Mouse (Mus musculus): ENCODE data around the gene Mvk. TPM values are rescaled to one million over a fixed set of nuclear protein-coding genes. Genes with fewer than 3 reads are reported as not detected.

Mvk gene
- polyA plus RNA-seq, 1 experiment: 6.7 TPM

DNA sequence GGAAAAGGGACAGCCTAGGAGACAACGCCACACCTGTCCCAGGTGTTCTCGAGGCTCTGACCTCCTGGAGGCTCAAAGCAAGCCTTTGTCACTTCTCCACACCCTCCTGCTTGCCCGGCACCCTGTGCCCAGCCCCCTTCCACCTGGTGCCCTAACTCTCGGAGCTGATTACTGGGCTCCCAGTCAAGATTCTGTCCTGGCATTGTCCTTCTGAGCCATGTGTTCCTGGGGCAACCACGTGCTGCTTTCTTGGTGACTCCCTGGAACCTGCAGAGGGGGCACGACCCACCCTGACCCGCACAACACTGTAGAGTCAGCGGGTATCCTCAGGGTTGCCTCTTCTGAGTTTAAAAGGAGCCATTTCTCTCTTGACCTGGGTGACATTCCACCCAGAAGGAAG, 9.7 kb upstream of the Mvk start:
- Histone ChIP-seq H3K4me1 (ENCODE audit: control insufficient read depth, insufficient read depth, low read length) (no peaks in the 10 kb centered on the region), H3K4me3 (replicated peaks; ENCODE audit: control insufficient read depth, low read depth, low read length) (no peak overlapping the region), H3K27ac (ENCODE audit: control insufficient read depth, insufficient read depth, low read depth, low read length, poor library complexity) (no peak overlapping the region)
- 79% methylated on average over 8 of the region's 8 CpGs for WGBS
- TF ChIP-seq CTCF (IDR thresholded peaks at IDR 0.05; ENCODE audit: control insufficient read depth, insufficient read depth, low read length) (no peak), POLR2A (IDR thresholded peaks at IDR 0.05; ENCODE audit: borderline replicate concordance, control insufficient read depth, low read depth, low read length) (no peak)

DNA sequence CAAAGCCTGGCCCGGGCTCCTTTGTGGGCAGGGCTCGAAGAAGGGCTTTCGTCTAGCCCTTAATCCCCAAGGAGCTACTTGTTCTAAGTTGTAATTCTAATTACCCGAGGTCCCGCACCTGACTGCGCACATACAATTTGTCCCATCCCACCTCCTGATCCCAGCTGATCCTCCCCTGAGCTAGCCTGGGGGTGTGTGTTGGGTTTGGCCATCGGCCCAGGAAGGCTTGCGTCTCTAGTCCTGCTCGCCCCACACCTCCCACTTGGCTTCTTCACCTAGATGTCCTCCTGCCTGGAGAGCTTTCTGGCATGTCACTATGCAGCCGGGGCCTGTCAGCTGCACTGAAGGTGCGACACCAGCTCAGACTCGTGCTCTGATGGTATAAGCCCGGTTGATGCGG, 8.5 kb upstream of the Mvk start:
- Histone ChIP-seq H3K27ac (ENCODE audit: control insufficient read depth, insufficient read depth, low read depth, low read length, poor library complexity) (no peak overlapping the region), H3K4me1 (ENCODE audit: control insufficient read depth, insufficient read depth, low read length) (no peaks in the 10 kb centered on the region), H3K4me3 (replicated peaks; ENCODE audit: control insufficient read depth, low read depth, low read length) (no peak overlapping the region)
- 91% methylated on average over 14 of the region's 14 CpGs for WGBS
- no peak for TF ChIP-seq POLR2A (IDR thresholded peaks at IDR 0.05; ENCODE audit: borderline replicate concordance, control insufficient read depth, low read depth, low read length)
- TF ChIP-seq CTCF (IDR thresholded peaks at IDR 0.05; ENCODE audit: control insufficient read depth, insufficient read depth, low read length): no peak

DNA sequence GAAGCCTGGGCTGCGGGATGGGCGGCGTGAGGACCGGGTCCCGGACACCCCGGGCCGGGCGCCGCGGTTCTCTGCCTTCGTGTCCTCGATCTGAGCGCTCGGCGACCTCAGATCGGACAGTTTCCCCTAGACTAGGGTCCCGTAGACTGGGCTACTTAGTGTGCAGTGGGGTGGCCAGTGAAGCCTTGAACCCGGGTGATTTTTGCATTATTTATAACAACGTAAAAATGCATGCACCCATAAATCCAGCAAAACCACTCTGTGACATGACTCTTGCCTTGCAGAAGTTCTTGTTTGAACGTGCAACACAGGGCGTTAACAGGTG, 261 bp downstream of the Mvk start:
- under 1% methylated on average over 21 of the region's 21 CpGs for WGBS
- H3K4me1 ChIP-seq (ENCODE audit: control insufficient read depth, insufficient read depth, low read length): no peaks in the 10 kb centered on the region; the same call in 1 of the 2 replicates
- TF ChIP-seq CTCF (IDR thresholded peaks at IDR 0.05; ENCODE audit: control insufficient read depth, insufficient read depth, low read length) (no peak), POLR2A (IDR thresholded peaks at IDR 0.05; ENCODE audit: borderline replicate concordance, control insufficient read depth, low read depth, low read length) (no peak; the same call in 1 of the 2 replicates)
- H3K27ac ChIP-seq (ENCODE audit: control insufficient read depth, insufficient read depth, low read depth, low read length, poor library complexity): no peak overlapping the region; the same call in 1 of the 2 replicates
- peak overlapping the region; percentile 61 for H3K4me3 ChIP-seq (replicated peaks; ENCODE audit: control insufficient read depth, low read depth, low read length)

DNA sequence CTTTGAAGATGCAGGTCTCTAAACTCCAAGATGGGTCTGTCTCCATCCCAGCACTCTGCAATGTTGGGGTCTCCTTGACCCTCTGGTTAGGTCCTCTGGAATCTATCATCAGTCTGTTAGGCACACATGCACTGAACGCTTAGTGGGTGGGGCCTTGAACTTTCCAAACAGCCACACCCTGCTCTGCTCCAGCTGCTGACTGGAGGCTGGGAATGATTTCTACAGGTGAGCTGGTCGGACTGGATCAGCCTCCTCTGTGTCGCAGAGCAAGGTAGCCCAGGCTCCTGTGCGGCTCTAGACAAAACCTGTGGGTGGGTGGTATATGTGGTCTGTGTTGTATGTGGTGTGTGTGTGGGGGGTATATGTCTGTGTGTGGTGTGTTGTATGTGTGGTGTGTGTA, 4.9 kb downstream of the Mvk start:
- no peak for TF ChIP-seq CTCF (IDR thresholded peaks at IDR 0.05; ENCODE audit: control insufficient read depth, insufficient read depth, low read length)
- no peak for TF ChIP-seq POLR2A (IDR thresholded peaks at IDR 0.05; ENCODE audit: borderline replicate concordance, control insufficient read depth, low read depth, low read length)
- Histone ChIP-seq H3K4me1 (ENCODE audit: control insufficient read depth, insufficient read depth, low read length) (no peaks in the 10 kb centered on the region; the same call in 1 of the 2 replicates), H3K27ac (ENCODE audit: control insufficient read depth, insufficient read depth, low read depth, low read length, poor library complexity) (no peak overlapping the region), H3K4me3 (replicated peaks; ENCODE audit: control insufficient read depth, low read depth, low read length) (no peak overlapping the region)
- WGBS: 82% methylated on average over 4 of the region's 4 CpGs

DNA sequence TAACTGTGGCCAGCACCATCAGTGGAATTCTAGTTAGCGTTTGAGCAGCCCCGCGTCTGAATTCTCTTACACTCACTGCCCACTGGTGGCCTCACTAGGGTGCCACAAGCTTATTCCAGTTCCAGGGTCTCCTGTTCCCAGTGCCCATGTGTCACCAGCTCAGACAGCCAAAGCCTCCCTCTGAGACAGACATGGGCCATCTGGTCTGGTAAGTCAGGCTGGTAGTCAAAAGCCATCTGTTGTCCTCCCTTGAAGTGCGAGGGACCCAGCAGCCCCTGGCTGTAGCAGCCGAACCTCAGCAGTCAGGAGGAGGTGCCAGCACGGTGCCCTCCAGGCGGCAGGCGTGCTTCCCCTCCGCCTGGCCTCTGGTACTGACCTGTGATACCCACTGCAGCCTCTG, 12.2 kb downstream of the Mvk start:
- Histone ChIP-seq H3K27ac (ENCODE audit: control insufficient read depth, insufficient read depth, low read depth, low read length, poor library complexity) (no peak overlapping the region), H3K4me3 (replicated peaks; ENCODE audit: control insufficient read depth, low read depth, low read length) (no peak overlapping the region), H3K4me1 (ENCODE audit: control insufficient read depth, insufficient read depth, low read length) (no peaks in the 10 kb centered on the region)
- 84% methylated on average over 9 of the region's 9 CpGs for WGBS
- no peak for TF ChIP-seq POLR2A (IDR thresholded peaks at IDR 0.05; ENCODE audit: borderline replicate concordance, control insufficient read depth, low read depth, low read length)
- TF ChIP-seq CTCF (IDR thresholded peaks at IDR 0.05; ENCODE audit: control insufficient read depth, insufficient read depth, low read length): no peak

DNA sequence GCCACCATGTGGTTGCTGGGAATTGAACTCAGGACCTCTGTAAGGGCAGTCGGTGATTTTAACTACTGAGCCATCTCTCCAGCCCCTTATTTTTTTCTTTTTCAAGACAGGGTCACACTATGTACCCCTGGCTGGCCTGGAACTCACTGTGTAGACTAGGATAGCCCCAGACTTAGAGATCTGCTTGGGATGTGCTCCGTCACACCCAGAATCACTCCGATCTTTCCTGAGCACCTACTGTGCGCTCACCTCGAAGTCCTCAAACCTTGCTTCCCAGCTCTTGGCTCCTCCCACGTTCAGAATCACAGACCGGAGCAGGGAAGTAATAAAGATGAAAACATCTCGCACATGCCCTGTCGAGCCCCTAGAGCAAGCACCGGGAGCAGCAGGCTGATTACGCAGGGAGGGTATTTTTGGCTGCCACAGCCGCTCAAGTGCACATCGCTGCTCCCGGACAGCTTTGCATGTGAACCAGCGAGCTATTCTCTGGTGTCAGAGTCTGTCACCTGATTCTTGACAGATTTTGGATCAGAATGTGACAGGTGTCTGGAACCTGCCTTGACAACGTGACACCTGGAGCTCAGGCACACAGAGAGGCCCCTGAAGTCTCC, 13.0 kb downstream of the Mvk start:
- no peak overlapping the region for H3K27ac ChIP-seq (ENCODE audit: control insufficient read depth, insufficient read depth, low read depth, low read length, poor library complexity)
- H3K4me3 ChIP-seq (replicated peaks; ENCODE audit: control insufficient read depth, low read depth, low read length): no peak overlapping the region
- no peaks in the 10 kb centered on the region for H3K4me1 ChIP-seq (ENCODE audit: control insufficient read depth, insufficient read depth, low read length)
- TF ChIP-seq POLR2A (IDR thresholded peaks at IDR 0.05; ENCODE audit: borderline replicate concordance, control insufficient read depth, low read depth, low read length): no peak
- TF ChIP-seq CTCF (IDR thresholded peaks at IDR 0.05; ENCODE audit: control insufficient read depth, insufficient read depth, low read length): no peak
- 80% methylated on average over 16 of the region's 16 CpGs for WGBS

DNA sequence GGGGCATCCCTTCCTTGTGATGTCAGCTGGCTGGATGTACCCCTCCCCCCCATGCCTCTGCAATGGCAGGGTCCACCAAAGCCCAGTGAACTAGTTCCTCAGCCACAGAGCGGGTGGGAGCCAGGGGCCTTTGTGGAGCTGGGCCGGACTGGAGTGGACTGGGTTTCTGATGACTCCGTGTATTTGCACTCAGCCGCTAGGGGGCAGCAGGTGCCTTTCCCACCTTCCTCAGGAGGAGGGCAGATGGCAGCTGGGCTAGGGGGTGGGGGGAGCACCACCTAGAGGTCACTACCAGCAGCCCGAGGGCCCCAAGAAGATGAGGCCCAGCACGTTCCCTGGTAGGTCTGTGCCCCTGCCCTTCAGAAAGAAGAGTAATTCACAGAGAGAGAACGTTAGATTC, 17.2 kb downstream of the Mvk start:
- Histone ChIP-seq H3K27ac (ENCODE audit: control insufficient read depth, insufficient read depth, low read depth, low read length, poor library complexity) (no peak overlapping the region), H3K4me1 (ENCODE audit: control insufficient read depth, insufficient read depth, low read length) (no peaks in the 10 kb centered on the region), H3K4me3 (replicated peaks; ENCODE audit: control insufficient read depth, low read depth, low read length) (no peak overlapping the region)
- WGBS: 8% methylated on average over 7 of the region's 7 CpGs
- no peak for TF ChIP-seq POLR2A (IDR thresholded peaks at IDR 0.05; ENCODE audit: borderline replicate concordance, control insufficient read depth, low read depth, low read length)
- TF ChIP-seq CTCF (IDR thresholded peaks at IDR 0.05; ENCODE audit: control insufficient read depth, insufficient read depth, low read length): peak; percentile 91

DNA sequence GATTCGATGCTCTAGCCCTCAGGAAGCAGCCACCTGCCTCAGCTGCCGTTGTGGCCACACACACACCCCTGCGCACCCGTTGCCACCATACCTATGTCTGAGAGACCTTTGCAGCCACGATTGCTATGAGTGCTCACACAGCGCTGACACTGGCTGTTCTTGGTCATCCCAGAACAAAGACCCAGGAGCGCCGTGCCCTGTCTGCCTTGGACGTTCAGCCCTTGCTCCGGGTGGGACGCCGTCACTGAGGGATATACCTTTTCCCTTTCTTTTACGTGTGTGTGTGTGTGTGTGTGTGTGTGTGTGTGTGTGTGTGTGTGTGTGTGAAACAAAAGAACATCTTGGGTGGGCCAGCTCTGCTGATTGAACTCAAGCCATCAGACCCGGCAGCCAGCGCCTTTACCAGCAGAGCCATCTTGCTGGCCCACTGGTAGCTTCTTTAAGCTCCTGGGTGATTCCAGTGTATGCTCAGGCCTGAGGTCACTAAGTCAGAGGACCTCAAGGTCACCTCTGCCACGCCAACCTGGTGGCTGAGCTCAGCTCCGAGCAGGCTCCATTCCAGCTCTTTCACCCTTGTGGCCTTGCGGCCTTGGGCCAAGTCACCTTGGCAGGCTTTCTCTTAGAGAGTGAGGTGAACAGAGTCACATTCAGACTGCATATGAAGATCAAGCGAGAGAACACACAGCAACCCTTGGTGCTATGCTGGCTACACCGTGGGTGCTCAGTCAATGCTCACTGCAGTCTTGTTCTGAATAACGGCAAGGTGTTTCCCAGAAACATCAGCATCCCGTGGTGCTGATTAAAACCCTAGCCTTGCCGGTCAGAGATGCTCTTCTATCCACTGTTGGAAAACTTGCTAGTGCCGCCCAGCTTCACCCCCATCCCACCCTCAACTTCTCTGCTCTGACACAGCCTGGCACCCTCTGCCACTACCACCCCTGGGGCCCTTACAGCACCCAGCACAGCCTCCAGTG, 18.3 kb downstream of the Mvk start:
- 81% methylated on average over 24 of the region's 24 CpGs for WGBS
- TF ChIP-seq CTCF (IDR thresholded peaks at IDR 0.05; ENCODE audit: control insufficient read depth, insufficient read depth, low read length) (no peak), POLR2A (IDR thresholded peaks at IDR 0.05; ENCODE audit: borderline replicate concordance, control insufficient read depth, low read depth, low read length) (no peak)
- H3K27ac ChIP-seq (ENCODE audit: control insufficient read depth, insufficient read depth, low read depth, low read length, poor library complexity): no peak overlapping the region
- H3K4me3 ChIP-seq (replicated peaks; ENCODE audit: control insufficient read depth, low read depth, low read length): no peak overlapping the region
- no peaks in the 10 kb centered on the region for H3K4me1 ChIP-seq (ENCODE audit: control insufficient read depth, insufficient read depth, low read length)

Measured in bone marrow, adult 2 months (tissue).